Comparison of ENCODE assay signal across 13 mouse cellular contexts in the genomic region with DNA sequence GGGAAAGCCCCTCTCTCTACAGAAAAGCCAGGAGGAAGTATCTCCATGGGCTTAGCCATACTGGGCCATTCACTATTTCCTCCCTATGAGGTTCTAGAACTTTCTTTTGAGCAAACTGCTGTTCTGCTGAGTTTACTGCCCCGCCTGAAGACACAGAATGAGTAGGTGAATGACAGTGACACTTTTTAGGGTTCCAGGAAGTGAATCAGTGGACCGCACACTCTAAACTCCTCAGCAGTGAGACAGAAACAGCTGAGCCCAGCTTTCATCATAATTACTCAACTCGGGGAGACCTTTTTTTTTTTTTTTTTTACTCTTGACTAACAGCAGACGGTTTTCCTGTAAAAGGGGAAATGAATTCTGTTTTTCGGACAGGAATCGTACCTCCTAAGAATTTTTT. TPM values are rescaled to one million over a fixed set of nuclear protein-coding genes. Genes with fewer than 3 reads are reported as not detected.
DNase-seq lines count a peak whose midpoint lies in the region; ATAC-seq and TF ChIP-seq lines count a peak whose summit lies in the region.
"Had no signal": no experiment of that assay in that cellular context is flagged by ENCODE, and none has a peak within 500 bp of the region (broad histone marks: within the 10 kb centered on the region; RNA-seq: fewer than 3 reads in every experiment).

No protein-coding gene starts in this region.

- no peak for TF ChIP-seq CTCF in kidney, postnatal 0 days (IDR thresholded peaks at IDR 0.05; ENCODE audit: low read depth)
- no peak for TF ChIP-seq CTCF in C2C12 (IDR thresholded peaks at IDR 0.05; ENCODE audit: control insufficient read depth, insufficient read depth, insufficient read length)
- TF ChIP-seq CTCF in cerebellum, adult 2 months (IDR thresholded peaks at IDR 0.05; ENCODE audit: borderline replicate concordance, insufficient read depth, low read depth, low read length): no peak

- no peak overlapping the region for H3K9ac ChIP-seq in kidney, postnatal 0 days (ENCODE audit: low read depth, low read length)
- H3K9ac ChIP-seq in kidney, embryonic 14.5 days (ENCODE audit: low read depth, low read length): no peak overlapping the region
- H3K9ac ChIP-seq in embryonic facial prominence, embryonic 15.5 days: no peak overlapping the region
- no peak overlapping the region for H3K9ac ChIP-seq in midbrain, embryonic 14.5 days (replicated peaks; ENCODE audit: low read length)
- H3K9ac ChIP-seq: neural tube, embryonic 12.5 days had no signal

- DNase-seq in kidney, postnatal 0 days (ENCODE audit: low spot score): peak; percentile 55
- DNase-seq in midbrain, embryonic 14.5 days: no peak
- no peak for DNase-seq in left cerebral cortex, postnatal 36 days (ENCODE audit: low spot score in 2 of 2)
- DNase-seq in cerebellum, adult 2 months: no peak
- DNase-seq: cerebellum, adult 11 months; kidney, adult 8-10 months; right cerebral cortex, postnatal 4 days had no signal

- no peak overlapping the region for H3K4me3 ChIP-seq in kidney, postnatal 0 days (replicated peaks; ENCODE audit: low read depth, low read length)
- no peak overlapping the region for H3K4me3 ChIP-seq in kidney, embryonic 14.5 days (ENCODE audit: low read length)
- H3K4me3 ChIP-seq in C2C12 (ENCODE audit: insufficient read depth, poor library complexity, severe bottlenecking): no peak overlapping the region
- no peak overlapping the region for H3K4me3 ChIP-seq in embryonic facial prominence, embryonic 15.5 days (replicated peaks)
- no peak overlapping the region for H3K4me3 ChIP-seq in midbrain, embryonic 14.5 days (replicated peaks; ENCODE audit: low read depth, low read length)
- H3K4me3 ChIP-seq in cerebellum, adult 2 months (replicated peaks; ENCODE audit: insufficient read depth, low read depth, low read length): no peak overlapping the region
- H3K4me3 ChIP-seq: neural tube, embryonic 12.5 days had no signal

- H3K36me3 ChIP-seq in kidney, postnatal 0 days (ENCODE audit: insufficient read depth, low read length): no peaks in the 10 kb centered on the region
- H3K36me3 ChIP-seq in kidney, embryonic 14.5 days (ENCODE audit: control insufficient read depth, insufficient read depth, low read length): peaks cover 2% of the 10 kb centered on the region; the same call in 1 of the 2 replicates
- H3K36me3 ChIP-seq in C2C12 (ENCODE audit: control insufficient read depth, insufficient read depth): peaks cover 9% of the 10 kb centered on the region
- no peaks in the 10 kb centered on the region for H3K36me3 ChIP-seq in embryonic facial prominence, embryonic 15.5 days
- no peaks in the 10 kb centered on the region for H3K36me3 ChIP-seq in midbrain, embryonic 14.5 days (ENCODE audit: control insufficient read depth, insufficient read depth, low read length)
- H3K36me3 ChIP-seq: G1E had no signal

- peak overlapping the region; percentile 18 for H3ac ChIP-seq in C2C12 (ENCODE audit: control insufficient read depth, insufficient read length, low read depth)

- TF ChIP-seq POLR2A in cerebellum, adult 2 months (IDR thresholded peaks at IDR 0.05; ENCODE audit: borderline replicate concordance, insufficient read depth, low read length): no peak

- no peak overlapping the region for H3K4me2 ChIP-seq in kidney, postnatal 0 days (ENCODE audit: low read length)
- H3K4me2 ChIP-seq in kidney, embryonic 14.5 days (replicated peaks; ENCODE audit: low read depth, low read length): no peak overlapping the region
- H3K4me2 ChIP-seq in embryonic facial prominence, embryonic 15.5 days (replicated peaks): no peak overlapping the region
- no peak overlapping the region for H3K4me2 ChIP-seq in midbrain, embryonic 14.5 days (ENCODE audit: low read length)
- H3K4me2 ChIP-seq: neural tube, embryonic 12.5 days had no signal

- intact Hi-C loops in left cerebral cortex, postnatal 36 days (cut with DNase I): no loop called here

- H3K27ac ChIP-seq in kidney, postnatal 0 days: peak overlapping the region; percentile 40; the same call in 1 of the 2 replicates
- H3K27ac ChIP-seq in kidney, embryonic 14.5 days (ENCODE audit: low read depth, low read length): no peak overlapping the region
- peak overlapping the region; percentile 55; the same call in 1 of the 2 replicates for H3K27ac ChIP-seq in embryonic facial prominence, embryonic 15.5 days (replicated peaks)
- no peak overlapping the region for H3K27ac ChIP-seq in midbrain, embryonic 14.5 days (replicated peaks; ENCODE audit: low read depth, low read length)
- no peak overlapping the region for H3K27ac ChIP-seq in cerebellum, adult 2 months (ENCODE audit: insufficient read depth, low read length)
- H3K27ac ChIP-seq: neural tube, embryonic 12.5 days had no signal

- ATAC-seq in kidney, postnatal 0 days (replicated peaks; ENCODE audit: low FRiP score, low read depth): no peak
- no peak for ATAC-seq in kidney, embryonic 14.5 days (ENCODE audit: low FRiP score, low TSS enrichment)
- ATAC-seq in embryonic facial prominence, embryonic 15.5 days (ENCODE audit: insufficient number of reproducible peaks, low FRiP score, low TSS enrichment, low read depth): no peak
- ATAC-seq in megakaryocyte progenitor cell, adult 5-6 weeks (replicated peaks; ENCODE audit: poor library complexity): peak; percentile 86
- no peak for ATAC-seq in midbrain, embryonic 14.5 days (ENCODE audit: low FRiP score, low TSS enrichment)

- peaks cover 84% of the 10 kb centered on the region for H3K79me2 ChIP-seq in C2C12 (ENCODE audit: control insufficient read depth, insufficient read depth)

- H3K4me1 ChIP-seq in kidney, postnatal 0 days (replicated peaks; ENCODE audit: insufficient read depth, low read length): peaks cover 10% of the 10 kb centered on the region; the same call in 1 of the 2 replicates
- peaks cover 11% of the 10 kb centered on the region; the same call in 1 of the 2 replicates for H3K4me1 ChIP-seq in kidney, embryonic 14.5 days (ENCODE audit: control insufficient read depth, insufficient read depth, low read length)
- H3K4me1 ChIP-seq in embryonic facial prominence, embryonic 15.5 days: peaks cover 15% of the 10 kb centered on the region; the same call in 1 of the 2 replicates
- H3K4me1 ChIP-seq in midbrain, embryonic 14.5 days (ENCODE audit: control insufficient read depth, insufficient read depth, low read length): peaks cover 9% of the 10 kb centered on the region; the same call in 1 of the 2 replicates
- no peaks in the 10 kb centered on the region for H3K4me1 ChIP-seq in cerebellum, adult 2 months (ENCODE audit: control insufficient read depth, insufficient read depth, low read length)

- H3K79me3 ChIP-seq in C2C12 (ENCODE audit: low read depth): peaks cover 31% of the 10 kb centered on the region

- WGBS in kidney, postnatal 0 days: 35% methylated on average over 6 of the region's 6 CpGs
- WGBS in kidney, embryonic 14.5 days: 43% methylated on average over 6 of the region's 6 CpGs
- 40% methylated on average over 6 of the region's 6 CpGs for WGBS in embryonic facial prominence, embryonic 15.5 days
- 86% methylated on average over 6 of the region's 6 CpGs for WGBS in midbrain, embryonic 14.5 days
- 81% methylated on average over 6 of the region's 6 CpGs for WGBS in cerebellum, adult 2 months

- H3K9me3 ChIP-seq in kidney, postnatal 0 days (replicated peaks; ENCODE audit: low read length): no peaks in the 10 kb centered on the region
- 0 out of 2 replicates have a peak, but pooled peaks cover 2% of the 10 kb centered on the region for H3K9me3 ChIP-seq in kidney, embryonic 14.5 days (ENCODE audit: control insufficient read depth, low read length)
- no peaks in the 10 kb centered on the region for H3K9me3 ChIP-seq in embryonic facial prominence, embryonic 15.5 days (replicated peaks)
- H3K9me3 ChIP-seq in midbrain, embryonic 14.5 days (ENCODE audit: control insufficient read depth, low read length): no peaks in the 10 kb centered on the region
- H3K9me3 ChIP-seq: neural tube, embryonic 12.5 days had no signal

- H3K27me3 ChIP-seq in kidney, postnatal 0 days (ENCODE audit: insufficient read depth, low read length): no peaks in the 10 kb centered on the region
- no peaks in the 10 kb centered on the region for H3K27me3 ChIP-seq in kidney, embryonic 14.5 days (ENCODE audit: control insufficient read depth, insufficient read depth, low read length)
- no peaks in the 10 kb centered on the region for H3K27me3 ChIP-seq in C2C12 (ENCODE audit: control insufficient read depth, insufficient read depth, insufficient read length)
- H3K27me3 ChIP-seq in embryonic facial prominence, embryonic 15.5 days: no peaks in the 10 kb centered on the region
- H3K27me3 ChIP-seq in midbrain, embryonic 14.5 days (ENCODE audit: control insufficient read depth, insufficient read depth, low read length): no peaks in the 10 kb centered on the region
- H3K27me3 ChIP-seq in cerebellum, adult 2 months (ENCODE audit: control insufficient read depth, insufficient read depth, low read length): no peaks in the 10 kb centered on the region
- H3K27me3 ChIP-seq: neural tube, embryonic 12.5 days had no signal

TF ChIP-seq in C2C12, 6 proteins besides CTCF, POLR2A, EP300 and RAD21:
- TF ChIP-seq FOSL1 (IDR thresholded peaks at IDR 0.05; ENCODE audit: insufficient read depth, low read length, poor library complexity, severe bottlenecking) (no peak), USF1 (IDR thresholded peaks at IDR 0.05; ENCODE audit: low read depth) (no peak), MYOD1 (IDR thresholded peaks at IDR 0.05; ENCODE audit: control insufficient read depth, insufficient read length, low read depth) (peak; percentile 73), MYOG (IDR thresholded peaks at IDR 0.05; ENCODE audit: control insufficient read depth, extremely low read depth, insufficient read length) (no peak), CEBPB (IDR thresholded peaks at IDR 0.05; ENCODE audit: low read depth) (peak; percentile 83), MAX (IDR thresholded peaks at IDR 0.05) (no peak)

RNA-seq across cellular contexts. Expression of a gene that starts 10.9 kb away (rescaled TPM):
- 49.4 and 49.9 TPM in 2 replicates for polyA plus RNA-seq in kidney, postnatal 0 days (2015; fragmentation: Nextera tagmentation; extraction: Ambion mirVana)
- 47.4 and 48.7 TPM in 2 replicates for polyA plus RNA-seq in kidney, embryonic 14.5 days (2014; fragmentation: Nextera tagmentation; extraction: Ambion mirVana)
- 133 TPM for polyA plus RNA-seq in C2C12 (2012; fragmentation: generic; extraction: Trizol)
- 43.8 and 45.7 TPM in 2 replicates for polyA plus RNA-seq in embryonic facial prominence, embryonic 15.5 days (2015; fragmentation: Nextera tagmentation; extraction: Ambion mirVana)
- not detected in 2 replicates for total RNA-seq in megakaryocyte progenitor cell, adult 5-6 weeks (2015)
- not detected in 2 replicates for total RNA-seq in megakaryocyte progenitor cell, adult 5-6 weeks (2017)
- polyA plus RNA-seq in midbrain, embryonic 14.5 days (2014; fragmentation: Nextera tagmentation; extraction: Ambion mirVana): 41.4 and 61.2 TPM in 2 replicates
- total RNA-seq in left cerebral cortex, postnatal 36 days (2021): 10 to 100 TPM; 13.3 to 15.1 TPM
- polyA plus RNA-seq in cerebellum, adult 2 months (2012; rRNA removed): 7.7 and 8.4 TPM in 2 replicates
- polyA plus RNA-seq: G1E had no signal

Comparison
In these comparisons a context has a peak if more than half of its experiments do, and no peak if none do; other contexts are left out.
1. H3K27ac ChIP-seq: peak in kidney, postnatal 0 days (single experiment) and embryonic facial prominence, embryonic 15.5 days (single experiment); none in kidney, embryonic 14.5 days (single experiment), midbrain, embryonic 14.5 days (single experiment) and cerebellum, adult 2 months (single experiment).